Mouse (Mus musculus): Measurements from ENCODE around the gene Zscan12. TPM values are rescaled to one million over a fixed set of nuclear protein-coding genes. Genes with fewer than 3 reads are reported as not detected.

The Zscan12 gene
- 6.5 and 8.7 TPM in 2 replicates for polyA plus RNA-seq (2015; fragmentation: Nextera tagmentation; extraction: Ambion mirVana)

DNA sequence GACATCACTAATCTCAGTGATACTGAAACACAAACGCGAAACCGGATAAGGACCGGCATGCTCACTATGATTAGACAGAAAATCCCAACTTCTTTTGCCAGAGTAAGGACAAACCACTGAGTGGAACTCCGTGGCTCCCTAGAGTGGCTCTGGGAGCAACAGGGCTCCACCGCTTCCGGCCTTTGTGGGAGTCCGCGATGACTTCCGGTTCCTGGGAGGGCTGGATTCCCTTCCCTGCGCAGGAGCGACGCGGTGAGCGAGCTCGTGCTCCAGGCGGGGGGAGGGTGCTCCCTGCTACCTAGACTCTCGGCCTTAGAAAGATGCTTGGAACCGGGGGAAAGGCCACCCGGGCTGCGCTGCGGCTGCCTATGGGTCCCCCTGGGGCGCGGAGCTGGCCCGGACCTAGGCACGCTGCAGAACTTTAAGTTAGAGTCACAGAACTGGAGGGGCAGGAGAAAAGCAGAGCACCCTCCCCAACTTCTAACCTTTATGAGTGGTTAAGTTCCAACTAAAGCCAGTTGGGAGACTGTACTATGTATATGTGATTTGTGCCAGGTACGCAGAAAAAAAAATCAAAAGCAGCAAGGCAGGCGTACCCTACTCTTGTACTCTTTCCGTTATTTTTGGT, at the start of gene Zscan12:
Gene Zscan12, plus strand, starts transcription at position 200 of the 628 bp plus-strand sequence.
- Histone ChIP-seq H3K4me3 (peak within 1 kb of the TSS; percentile 74), H3K9ac (peak within 1 kb of the TSS; percentile 84), H3K27me3 (no peaks in the 10 kb centered on the region), H3K9me3 (replicated peaks) (no peaks in the 10 kb centered on the region), H3K36me3 (no peaks in the 10 kb centered on the region; the same call in 1 of the 2 replicates), H3K4me1 (replicated peaks) (peaks cover 16% of the 10 kb centered on the region), H3K27ac (peak within 1 kb of the TSS; percentile 82), H3K4me2 (peak within 1 kb of the TSS; percentile 71)
- ATAC-seq (replicated peaks; ENCODE audit: insufficient number of reproducible peaks, insufficient read depth, low FRiP score, low read depth) = peak; percentile 97
- under 1% methylated on average over 29 of the region's 29 CpGs for WGBS

- Histone ChIP-seq H3K4me2 (no peak overlapping the region), H3K9ac (no peak overlapping the region), H3K9me3 (replicated peaks) (no peaks in the 10 kb centered on the region), H3K27me3 (no peaks in the 10 kb centered on the region), H3K27ac (no peak overlapping the region), H3K36me3 (no peaks in the 10 kb centered on the region), H3K4me1 (replicated peaks) (no peaks in the 10 kb centered on the region), H3K4me3 (no peak overlapping the region)
- 37% methylated on average over 4 of the region's 5 CpGs for WGBS
- no peak for ATAC-seq (replicated peaks; ENCODE audit: insufficient number of reproducible peaks, insufficient read depth, low FRiP score, low read depth)
Measured at GRCm38 (mm10) chr13:21312854-21313253, 49.8 kb upstream of the Zscan12 start.

GRCm38 (mm10) chr13:21313903-21314302, 48.7 kb upstream of the Zscan12 start:
- Histone ChIP-seq H3K9me3 (replicated peaks) (no peaks in the 10 kb centered on the region), H3K4me1 (replicated peaks) (no peaks in the 10 kb centered on the region), H3K36me3 (no peaks in the 10 kb centered on the region), H3K4me2 (no peak overlapping the region), H3K9ac (no peak overlapping the region), H3K4me3 (no peak overlapping the region), H3K27ac (no peak overlapping the region), H3K27me3 (no peaks in the 10 kb centered on the region)
- no peak for ATAC-seq (replicated peaks; ENCODE audit: insufficient number of reproducible peaks, insufficient read depth, low FRiP score, low read depth)
- 79% methylated on average over 4 of the region's 4 CpGs for WGBS

- ATAC-seq (replicated peaks; ENCODE audit: insufficient number of reproducible peaks, insufficient read depth, low FRiP score, low read depth) = no peak
- H3K27ac ChIP-seq = no peak overlapping the region
- 0 out of 2 replicates have a peak, but pooled peaks cover 3% of the 10 kb centered on the region for H3K27me3 ChIP-seq
- no peaks in the 10 kb centered on the region for H3K36me3 ChIP-seq
- 45% methylated on average over 3 of the region's 3 CpGs for WGBS
- no peak overlapping the region for H3K4me2 ChIP-seq
- no peak overlapping the region for H3K4me3 ChIP-seq
- H3K9ac ChIP-seq = no peak overlapping the region
- H3K9me3 ChIP-seq (replicated peaks) = no peaks in the 10 kb centered on the region
- no peaks in the 10 kb centered on the region for H3K4me1 ChIP-seq (replicated peaks)
Measured at GRCm38 (mm10) chr13:21320262-21320661, 42.4 kb upstream of the Zscan12 start.

- H3K9ac ChIP-seq = no peak overlapping the region; the same call in 1 of the 2 replicates
- no peak for ATAC-seq (replicated peaks; ENCODE audit: insufficient number of reproducible peaks, insufficient read depth, low FRiP score, low read depth)
- H3K9me3 ChIP-seq (replicated peaks) = no peaks in the 10 kb centered on the region
- peak overlapping the region; percentile 38 for H3K4me3 ChIP-seq
- 4% methylated on average over 18 of the region's 18 CpGs for WGBS
- no peaks in the 10 kb centered on the region for H3K4me1 ChIP-seq (replicated peaks)
- peak overlapping the region; percentile 51 for H3K4me2 ChIP-seq
- no peaks in the 10 kb centered on the region for H3K36me3 ChIP-seq
- no peak overlapping the region for H3K27ac ChIP-seq
- H3K27me3 ChIP-seq = 0 out of 2 replicates have a peak, but pooled peaks cover 3% of the 10 kb centered on the region
Measured at GRCm38 (mm10) chr13:21321890-21322494, 40.6 kb upstream of the Zscan12 start.

DNA sequence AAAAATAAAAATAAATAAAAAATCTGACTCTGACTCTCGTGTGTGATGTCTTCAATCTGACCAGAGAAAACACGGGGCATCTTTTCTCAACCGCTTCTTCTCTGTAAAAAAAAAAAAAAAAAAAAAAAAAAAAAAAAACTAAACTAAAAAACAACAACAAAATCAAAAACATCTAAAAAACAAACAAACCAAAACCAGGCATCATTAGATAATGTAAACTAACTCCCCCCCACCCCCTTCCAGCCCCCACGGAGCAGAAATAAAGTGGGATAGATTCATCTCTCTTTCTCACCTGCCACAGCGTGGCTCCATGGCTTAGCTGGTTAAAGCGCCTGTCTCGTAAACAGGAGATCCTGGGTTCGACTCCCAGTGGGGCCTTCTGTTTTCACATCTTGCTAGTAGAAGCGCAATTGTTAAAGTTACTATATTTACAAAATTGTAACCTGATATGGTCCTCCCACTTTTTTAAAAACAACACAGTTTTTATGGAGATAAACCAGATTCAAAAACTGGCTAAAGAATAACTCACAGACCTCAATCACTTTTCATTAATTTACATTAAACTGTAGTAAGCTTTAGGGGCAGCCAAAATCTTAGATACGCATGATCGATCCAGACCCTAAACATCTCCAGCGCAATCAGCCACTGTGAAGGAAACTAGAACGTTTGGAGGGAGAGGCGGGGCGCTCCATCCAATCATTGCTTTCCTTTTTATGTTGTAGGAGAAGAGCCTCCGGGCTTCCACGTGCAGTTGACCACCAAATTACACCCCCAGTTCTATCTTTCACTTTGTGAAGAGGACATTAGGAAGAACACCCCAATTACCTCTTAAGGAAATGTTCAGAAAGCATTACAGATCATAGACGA, 39.9 kb upstream of the Zscan12 start:
- ATAC-seq (replicated peaks; ENCODE audit: insufficient number of reproducible peaks, insufficient read depth, low FRiP score, low read depth) = no peak
- Histone ChIP-seq H3K9ac (no peak overlapping the region), H3K4me2 (peak overlapping the region; percentile 51), H3K4me1 (replicated peaks) (peaks cover 5% of the 10 kb centered on the region), H3K27ac (no peak overlapping the region), H3K27me3 (0 out of 2 replicates have a peak, but pooled peaks cover 3% of the 10 kb centered on the region), H3K9me3 (replicated peaks) (no peaks in the 10 kb centered on the region), H3K4me3 (peak overlapping the region; percentile 38), H3K36me3 (no peaks in the 10 kb centered on the region)
- 18% methylated on average over 18 of the region's 18 CpGs for WGBS

DNA sequence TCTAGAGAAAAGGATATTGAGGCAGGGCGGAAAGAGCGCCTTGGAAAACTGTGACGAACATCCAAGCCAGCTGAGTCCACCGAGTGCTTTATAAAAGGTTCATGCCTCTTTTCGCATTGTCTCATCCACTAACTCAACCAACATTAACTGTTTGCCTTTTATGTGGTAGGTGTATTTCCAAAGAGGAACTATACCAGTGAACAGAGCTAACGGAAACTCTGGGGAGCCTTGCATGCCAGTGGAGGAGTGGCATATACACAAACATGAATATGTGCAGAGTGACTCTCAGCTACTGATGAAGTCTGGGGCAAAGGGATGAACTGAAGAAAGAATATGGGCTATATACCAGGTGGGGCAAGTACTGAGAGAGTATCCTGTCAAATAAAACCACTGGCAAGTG, 39.2 kb upstream of the Zscan12 start:
- ATAC-seq (replicated peaks; ENCODE audit: insufficient number of reproducible peaks, insufficient read depth, low FRiP score, low read depth) = no peak
- Histone ChIP-seq H3K4me1 (replicated peaks) (peaks cover 5% of the 10 kb centered on the region), H3K9ac (no peak overlapping the region), H3K9me3 (replicated peaks) (no peaks in the 10 kb centered on the region), H3K4me3 (peak overlapping the region; percentile 38; the same call in 1 of the 2 replicates), H3K36me3 (no peaks in the 10 kb centered on the region), H3K4me2 (peak overlapping the region; percentile 51), H3K27ac (no peak overlapping the region), H3K27me3 (0 out of 2 replicates have a peak, but pooled peaks cover 3% of the 10 kb centered on the region)
- WGBS = 61% methylated on average over 6 of the region's 6 CpGs

- peak overlapping the region; percentile 73 for H3K4me2 ChIP-seq
- no peaks in the 10 kb centered on the region for H3K36me3 ChIP-seq
- WGBS = 7% methylated on average over 4 of the region's 4 CpGs
- peak overlapping the region; percentile 48 for H3K4me3 ChIP-seq
- no peak overlapping the region for H3K9ac ChIP-seq
- no peak for ATAC-seq (replicated peaks; ENCODE audit: insufficient number of reproducible peaks, insufficient read depth, low FRiP score, low read depth)
- H3K9me3 ChIP-seq (replicated peaks) = no peaks in the 10 kb centered on the region
- no peaks in the 10 kb centered on the region for H3K27me3 ChIP-seq
- H3K4me1 ChIP-seq (replicated peaks) = peaks cover 5% of the 10 kb centered on the region
- H3K27ac ChIP-seq = no peak overlapping the region
Measured at GRCm38 (mm10) chr13:21326191-21326590, 36.4 kb upstream of the Zscan12 start.

DNA sequence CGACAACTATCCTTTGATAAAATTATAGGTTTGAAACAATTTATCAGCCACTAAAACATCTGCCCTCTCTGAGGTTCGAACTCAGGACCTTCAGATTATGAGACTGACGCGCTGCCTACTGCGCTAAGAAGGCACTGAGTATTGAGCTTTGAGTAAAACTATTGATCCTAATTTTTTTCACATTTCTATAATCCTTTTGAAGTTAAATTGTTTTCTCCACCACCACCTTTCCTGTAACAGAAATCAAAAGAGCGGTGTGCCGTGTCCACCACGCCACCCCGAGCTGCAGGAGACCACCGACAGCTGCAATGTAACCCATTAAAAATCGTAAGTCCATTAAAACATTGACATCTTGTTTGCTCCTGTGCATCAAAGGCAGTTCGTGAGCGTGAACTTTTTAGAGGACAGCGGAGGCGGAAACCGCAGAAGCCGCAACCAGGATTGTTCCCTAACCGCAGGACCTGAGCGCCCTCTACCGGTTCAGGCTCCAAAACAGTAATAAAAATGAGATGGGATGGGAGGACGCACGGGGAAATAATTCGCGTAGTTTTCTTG, 35.9 kb upstream of the Zscan12 start:
- Histone ChIP-seq H3K4me3 (peak overlapping the region; percentile 48), H3K27ac (no peak overlapping the region), H3K4me1 (replicated peaks) (peaks cover 5% of the 10 kb centered on the region), H3K9me3 (replicated peaks) (no peaks in the 10 kb centered on the region), H3K4me2 (peak overlapping the region; percentile 73), H3K27me3 (no peaks in the 10 kb centered on the region), H3K9ac (peak overlapping the region; percentile 13; the same call in 1 of the 2 replicates), H3K36me3 (no peaks in the 10 kb centered on the region)
- ATAC-seq (replicated peaks; ENCODE audit: insufficient number of reproducible peaks, insufficient read depth, low FRiP score, low read depth) = no peak
- WGBS = under 1% methylated on average over 24 of the region's 24 CpGs

DNA sequence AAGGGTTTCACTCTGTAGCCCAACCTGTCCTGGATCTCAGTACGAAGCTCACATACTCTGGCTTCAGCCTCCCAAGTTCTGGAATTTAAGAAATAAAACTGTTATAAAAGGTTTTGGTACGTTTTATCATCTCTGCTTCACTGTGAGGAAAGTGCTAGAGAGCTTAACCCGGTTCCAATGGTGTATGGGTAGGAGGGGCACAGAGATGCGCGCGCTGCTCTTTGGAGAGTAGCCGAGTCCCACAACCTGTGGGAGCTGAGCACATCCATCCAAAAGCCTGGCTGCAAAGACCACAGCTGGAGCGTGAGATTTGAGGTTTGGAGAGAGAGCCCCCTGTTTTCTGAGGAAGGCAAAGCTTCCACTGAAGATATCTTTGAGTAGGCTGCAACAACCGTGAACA, 35.2 kb upstream of the Zscan12 start:
- Histone ChIP-seq H3K9me3 (replicated peaks) (no peaks in the 10 kb centered on the region), H3K4me2 (peak overlapping the region; percentile 73), H3K9ac (peak overlapping the region; percentile 26; the same call in 1 of the 2 replicates), H3K27ac (no peak overlapping the region), H3K36me3 (no peaks in the 10 kb centered on the region), H3K27me3 (no peaks in the 10 kb centered on the region), H3K4me3 (peak overlapping the region; percentile 48), H3K4me1 (replicated peaks) (peaks cover 5% of the 10 kb centered on the region)
- under 1% methylated on average over 9 of the region's 9 CpGs for WGBS
- ATAC-seq (replicated peaks; ENCODE audit: insufficient number of reproducible peaks, insufficient read depth, low FRiP score, low read depth) = no peak

GRCm38 (mm10) chr13:21346610-21347009, 16.0 kb upstream of the Zscan12 start, which contains the start of gene Olfr1367:
TSS of gene Olfr1367 (plus strand) at chr13:21346910.
- H3K4me1 ChIP-seq (replicated peaks) = no peaks in the 10 kb centered on the region
- H3K9ac ChIP-seq = no peak within 1 kb of the TSS
- no peak within 1 kb of the TSS for H3K4me2 ChIP-seq
- ATAC-seq (replicated peaks; ENCODE audit: insufficient number of reproducible peaks, insufficient read depth, low FRiP score, low read depth) = no peak
- no peaks in the 10 kb centered on the region for H3K36me3 ChIP-seq
- H3K4me3 ChIP-seq = no peak within 1 kb of the TSS
- H3K27me3 ChIP-seq = no peaks in the 10 kb centered on the region
- no peaks in the 10 kb centered on the region for H3K9me3 ChIP-seq (replicated peaks)
- 78% methylated on average over 1 of the region's 1 CpGs for WGBS
- no peak within 1 kb of the TSS for H3K27ac ChIP-seq
